Mouse (Mus musculus): Measurements from ENCODE around the gene Hpdl. TPM values are rescaled to one million over a fixed set of nuclear protein-coding genes. Genes with fewer than 3 reads are reported as not detected.
"Not testable (repeated sequence)": the region's sequence is repeated elsewhere in the genome, so short reads cannot be mapped to it uniquely, and the experiment has no call there.

The Hpdl gene
- polyA plus RNA-seq (2015; fragmentation: Nextera tagmentation; extraction: Ambion mirVana) = 0.59 and 0.82 TPM in 2 replicates

DNA sequence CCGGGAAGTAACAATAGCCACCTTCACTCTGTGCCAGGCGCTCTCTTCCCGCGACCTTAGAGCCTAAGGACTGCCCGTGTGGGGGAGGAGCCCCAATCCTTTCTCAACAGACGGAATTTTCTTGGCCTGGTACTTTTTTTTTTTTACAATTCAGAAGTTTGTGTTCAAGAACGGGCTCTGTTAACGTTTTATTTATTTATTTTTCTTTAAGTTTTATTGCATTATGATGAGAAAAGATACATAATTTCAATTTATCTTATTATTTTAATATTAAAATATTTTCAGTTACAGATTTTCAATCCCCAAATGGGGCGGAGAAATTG lies at the start of gene Hpdl:
TSS of gene Hpdl (minus strand) at position 14 of the 323 bp plus-strand sequence.
- no peak for ATAC-seq
- peaks cover 20% of the 10 kb centered on the region for H3K4me1 ChIP-seq (ENCODE audit: control insufficient read depth, insufficient read depth, low read length)

DNA sequence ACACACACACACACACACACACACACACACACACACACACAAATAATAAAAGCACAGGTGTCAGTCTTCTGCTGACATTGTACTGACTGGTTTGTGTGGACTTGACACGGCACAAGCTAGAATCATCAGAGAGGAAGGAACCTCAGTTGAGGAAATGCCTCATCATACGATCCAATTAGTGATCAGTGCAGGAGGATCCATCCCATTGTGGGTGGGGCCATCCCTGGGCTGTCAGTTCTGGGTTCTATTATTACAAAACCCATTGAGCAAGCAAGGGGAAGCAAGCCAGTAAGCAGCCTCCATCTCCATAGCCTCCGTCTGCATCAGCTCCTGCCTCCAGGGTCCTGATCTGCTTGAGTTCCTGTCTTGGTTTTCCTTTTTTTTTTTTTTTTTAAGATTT lies 48.4 kb upstream of the Hpdl start:
- Histone ChIP-seq H3K4me3 (ENCODE audit: low read depth, low read length) (no peak overlapping the region), H3K27me3 (ENCODE audit: control insufficient read depth, insufficient read depth, low read depth, low read length) (no peaks in the 10 kb centered on the region), H3K9me3 (replicated peaks; ENCODE audit: control insufficient read depth, low read length, poor library complexity, severe bottlenecking) (no peaks in the 10 kb centered on the region), H3K4me2 (ENCODE audit: low read length) (no peak overlapping the region), H3K36me3 (ENCODE audit: control insufficient read depth, insufficient read depth, low read length) (no peaks in the 10 kb centered on the region), H3K27ac (ENCODE audit: low read length) (no peak overlapping the region), H3K4me1 (ENCODE audit: control insufficient read depth, insufficient read depth, low read length) (no peaks in the 10 kb centered on the region), H3K9ac (ENCODE audit: low read depth, low read length) (no peak overlapping the region)
- ATAC-seq = no peak
- 77% methylated on average over 3 of the region's 3 CpGs for WGBS

More for the DNA sequence above, at the start of gene Hpdl:
- H3K9me3 ChIP-seq (replicated peaks; ENCODE audit: control insufficient read depth, low read length, poor library complexity, severe bottlenecking) = no peaks in the 10 kb centered on the region
- whole genome bisulfite sequencing = 11% methylated on average over 9 of the region's 9 CpGs
- H3K4me2 ChIP-seq (ENCODE audit: low read length) = peak within 1 kb of the TSS; percentile 87
- no peak within 1 kb of the TSS for H3K27ac ChIP-seq (ENCODE audit: low read length)
- H3K27me3 ChIP-seq (ENCODE audit: control insufficient read depth, insufficient read depth, low read depth, low read length) = peaks cover 22% of the 10 kb centered on the region
- H3K9ac ChIP-seq (ENCODE audit: low read depth, low read length) = peak within 1 kb of the TSS; percentile 58
- H3K36me3 ChIP-seq (ENCODE audit: control insufficient read depth, insufficient read depth, low read length) = no peaks in the 10 kb centered on the region
- H3K4me3 ChIP-seq (ENCODE audit: low read depth, low read length) = peak within 1 kb of the TSS; percentile 44

DNA sequence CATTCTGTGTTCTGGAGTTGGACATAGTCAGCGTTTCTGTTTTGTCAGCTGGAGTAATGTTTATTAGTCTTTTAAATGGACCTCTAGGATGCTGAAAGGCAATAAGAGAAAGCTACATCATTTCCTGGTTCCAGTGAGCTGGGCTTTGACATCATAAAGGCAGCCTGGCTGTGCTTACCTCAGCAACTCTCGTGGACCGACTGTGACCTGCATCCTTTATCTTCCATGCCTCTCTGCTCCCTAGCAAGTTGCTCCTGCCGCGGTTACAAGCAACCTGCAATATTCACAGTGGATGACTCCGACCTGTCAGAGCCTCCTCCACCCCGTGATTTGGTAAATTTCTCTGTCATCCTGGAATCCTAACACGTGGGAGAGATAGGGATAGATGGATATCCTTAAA lies 40.5 kb upstream of the Hpdl start:
- no peak overlapping the region for H3K27ac ChIP-seq (ENCODE audit: low read length)
- H3K36me3 ChIP-seq (ENCODE audit: control insufficient read depth, insufficient read depth, low read length) = no peaks in the 10 kb centered on the region
- H3K9me3 ChIP-seq (replicated peaks; ENCODE audit: control insufficient read depth, low read length, poor library complexity, severe bottlenecking) = no peaks in the 10 kb centered on the region
- ATAC-seq = no peak
- no peak overlapping the region for H3K4me2 ChIP-seq (ENCODE audit: low read length)
- 75% methylated on average over 8 of the region's 8 CpGs for WGBS
- H3K4me3 ChIP-seq (ENCODE audit: low read depth, low read length) = no peak overlapping the region
- no peaks in the 10 kb centered on the region for H3K27me3 ChIP-seq (ENCODE audit: control insufficient read depth, insufficient read depth, low read depth, low read length)
- no peak overlapping the region for H3K9ac ChIP-seq (ENCODE audit: low read depth, low read length)
- H3K4me1 ChIP-seq (ENCODE audit: control insufficient read depth, insufficient read depth, low read length) = no peaks in the 10 kb centered on the region

DNA sequence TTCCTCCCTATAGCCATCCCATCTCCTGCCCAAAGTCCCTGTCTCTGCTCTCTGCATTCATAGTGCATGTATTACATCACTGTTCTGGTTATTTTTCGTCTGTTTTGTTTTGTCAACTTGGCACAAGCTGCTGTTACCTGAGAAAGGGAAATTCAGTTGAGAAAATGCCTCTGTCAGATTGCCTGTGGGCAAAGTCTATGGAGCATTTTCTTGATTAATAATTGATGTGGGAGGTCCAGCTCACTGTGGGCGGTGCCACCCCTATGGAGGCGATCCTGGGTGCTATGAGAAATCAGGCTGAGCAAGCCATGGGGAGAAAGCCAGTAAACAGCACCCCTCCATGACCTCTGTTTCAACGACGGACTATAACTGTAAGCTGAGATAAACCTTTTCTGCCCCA lies 38.2 kb upstream of the Hpdl start:
- no peak for ATAC-seq
- WGBS = 80% methylated on average over 5 of the region's 5 CpGs
- no peaks in the 10 kb centered on the region for H3K4me1 ChIP-seq (ENCODE audit: control insufficient read depth, insufficient read depth, low read length)
- H3K9me3 ChIP-seq (replicated peaks; ENCODE audit: control insufficient read depth, low read length, poor library complexity, severe bottlenecking) = no peaks in the 10 kb centered on the region
- H3K4me3 ChIP-seq (ENCODE audit: low read depth, low read length) = no peak overlapping the region
- no peaks in the 10 kb centered on the region for H3K36me3 ChIP-seq (ENCODE audit: control insufficient read depth, insufficient read depth, low read length)
- H3K4me2 ChIP-seq (ENCODE audit: low read length) = no peak overlapping the region
- no peak overlapping the region for H3K9ac ChIP-seq (ENCODE audit: low read depth, low read length)
- no peak overlapping the region for H3K27ac ChIP-seq (ENCODE audit: low read length)
- H3K27me3 ChIP-seq (ENCODE audit: control insufficient read depth, insufficient read depth, low read depth, low read length) = no peaks in the 10 kb centered on the region

DNA sequence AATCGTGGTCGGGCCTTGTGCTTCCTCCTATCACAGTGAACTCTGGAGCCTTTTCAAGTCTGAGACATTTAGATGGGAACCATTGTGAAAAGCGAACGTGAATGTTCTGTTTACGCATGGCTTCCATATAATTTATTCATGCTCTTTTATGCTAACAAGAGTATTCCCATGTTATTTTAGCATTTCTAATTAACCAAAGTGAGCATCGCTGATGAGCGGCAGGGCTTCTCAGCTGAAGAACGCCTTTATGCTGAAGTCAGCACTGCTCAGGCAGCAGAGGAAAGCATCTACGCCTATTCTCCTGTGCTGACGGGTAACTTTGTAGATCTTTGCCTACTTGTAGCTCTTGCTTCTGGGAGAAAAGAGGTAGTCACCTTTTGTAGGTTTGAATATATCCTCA lies 35.7 kb upstream of the Hpdl start:
- Histone ChIP-seq H3K4me1 (ENCODE audit: control insufficient read depth, insufficient read depth, low read length) (no peaks in the 10 kb centered on the region), H3K4me2 (ENCODE audit: low read length) (no peak overlapping the region), H3K9me3 (replicated peaks; ENCODE audit: control insufficient read depth, low read length, poor library complexity, severe bottlenecking) (no peaks in the 10 kb centered on the region), H3K27ac (ENCODE audit: low read length) (no peak overlapping the region), H3K27me3 (ENCODE audit: control insufficient read depth, insufficient read depth, low read depth, low read length) (no peaks in the 10 kb centered on the region), H3K36me3 (ENCODE audit: control insufficient read depth, insufficient read depth, low read length) (no peaks in the 10 kb centered on the region), H3K9ac (ENCODE audit: low read depth, low read length) (no peak overlapping the region), H3K4me3 (ENCODE audit: low read depth, low read length) (no peak overlapping the region)
- ATAC-seq = 0 out of 2 replicates have a peak, but pooled peaks have one; percentile 51
- 52% methylated on average over 10 of the region's 10 CpGs for WGBS

DNA sequence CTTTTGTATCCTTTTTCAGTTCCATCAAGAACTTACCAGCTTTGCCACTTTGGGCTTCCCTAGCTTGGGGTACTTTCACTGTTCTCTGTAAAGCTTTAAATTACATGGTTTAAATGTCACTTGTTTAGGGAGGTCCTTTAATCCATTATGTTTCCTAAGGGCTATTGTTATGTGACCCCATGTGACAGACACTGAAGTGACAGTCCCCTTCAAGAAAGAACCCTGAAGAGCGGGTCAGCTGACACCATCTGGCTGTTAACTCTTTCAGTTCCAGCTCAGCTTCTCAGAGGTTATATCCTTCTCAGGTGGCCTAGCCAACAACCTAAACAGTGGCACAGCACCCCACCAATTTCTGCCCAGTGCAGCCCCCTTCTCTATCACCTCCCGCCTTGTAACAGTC lies 32.8 kb upstream of the Hpdl start:
- 21% methylated on average over 2 of the region's 2 CpGs for WGBS
- no peak overlapping the region for H3K27ac ChIP-seq (ENCODE audit: low read length)
- no peaks in the 10 kb centered on the region for H3K4me1 ChIP-seq (ENCODE audit: control insufficient read depth, insufficient read depth, low read length)
- no peak overlapping the region for H3K9ac ChIP-seq (ENCODE audit: low read depth, low read length)
- no peak overlapping the region for H3K4me2 ChIP-seq (ENCODE audit: low read length)
- H3K27me3 ChIP-seq (ENCODE audit: control insufficient read depth, insufficient read depth, low read depth, low read length) = no peaks in the 10 kb centered on the region
- ATAC-seq = no peak
- no peak overlapping the region for H3K4me3 ChIP-seq (ENCODE audit: low read depth, low read length)
- no peaks in the 10 kb centered on the region for H3K9me3 ChIP-seq (replicated peaks; ENCODE audit: control insufficient read depth, low read length, poor library complexity, severe bottlenecking)
- no peaks in the 10 kb centered on the region for H3K36me3 ChIP-seq (ENCODE audit: control insufficient read depth, insufficient read depth, low read length)

DNA sequence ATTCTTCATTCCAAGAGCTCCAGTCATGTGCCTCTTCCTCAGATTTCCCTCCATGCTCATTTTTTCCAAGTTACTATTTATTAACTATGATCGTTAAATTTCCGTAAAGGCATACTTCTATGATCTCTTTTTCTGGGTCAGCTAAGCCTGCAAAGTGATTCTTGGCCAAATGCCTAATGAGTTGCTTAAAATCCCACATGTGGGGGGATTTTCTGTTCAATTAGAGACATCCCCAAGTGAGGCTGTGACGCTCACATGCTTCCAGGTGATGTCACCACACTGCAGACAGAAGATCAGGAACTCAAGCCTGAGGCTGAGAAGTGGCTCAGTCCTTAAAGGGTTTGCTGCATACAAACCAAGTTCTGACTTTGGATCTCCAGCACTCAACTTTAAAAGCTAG lies 28.4 kb upstream of the Hpdl start:
- Histone ChIP-seq H3K4me1 (ENCODE audit: control insufficient read depth, insufficient read depth, low read length) (no peaks in the 10 kb centered on the region), H3K4me3 (ENCODE audit: low read depth, low read length) (no peak overlapping the region), H3K9ac (ENCODE audit: low read depth, low read length) (no peak overlapping the region), H3K9me3 (replicated peaks; ENCODE audit: control insufficient read depth, low read length, poor library complexity, severe bottlenecking) (no peaks in the 10 kb centered on the region), H3K27me3 (ENCODE audit: control insufficient read depth, insufficient read depth, low read depth, low read length) (no peaks in the 10 kb centered on the region), H3K4me2 (ENCODE audit: low read length) (no peak overlapping the region), H3K36me3 (ENCODE audit: control insufficient read depth, insufficient read depth, low read length) (no peaks in the 10 kb centered on the region), H3K27ac (ENCODE audit: low read length) (no peak overlapping the region)
- 64% methylated on average over 3 of the region's 3 CpGs for WGBS
- ATAC-seq = no peak

DNA sequence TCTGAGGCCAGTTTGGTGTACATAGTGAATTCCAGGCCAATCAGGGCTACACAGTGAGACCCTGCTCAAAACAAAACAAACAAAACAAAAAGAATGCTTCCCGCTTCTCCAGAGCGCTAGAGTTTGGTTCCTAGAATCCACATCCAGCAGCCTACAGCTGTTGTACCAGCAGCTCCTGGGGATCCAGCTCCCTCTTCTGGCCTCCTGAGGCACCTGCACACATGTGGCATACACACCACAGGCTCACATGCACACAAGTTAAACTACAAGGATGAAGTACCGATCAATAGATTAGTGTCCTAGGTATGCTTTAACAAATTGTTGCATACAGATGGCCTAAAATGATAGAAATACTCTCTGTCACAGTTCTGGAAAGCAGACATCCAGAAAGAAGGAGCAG lies 22.8 kb upstream of the Hpdl start:
- Histone ChIP-seq H3K4me2 (ENCODE audit: low read length) (no peak overlapping the region), H3K36me3 (ENCODE audit: control insufficient read depth, insufficient read depth, low read length) (no peaks in the 10 kb centered on the region), H3K27me3 (ENCODE audit: control insufficient read depth, insufficient read depth, low read depth, low read length) (no peaks in the 10 kb centered on the region), H3K4me1 (ENCODE audit: control insufficient read depth, insufficient read depth, low read length) (no peaks in the 10 kb centered on the region), H3K4me3 (ENCODE audit: low read depth, low read length) (no peak overlapping the region), H3K27ac (ENCODE audit: low read length) (no peak overlapping the region), H3K9me3 (replicated peaks; ENCODE audit: control insufficient read depth, low read length, poor library complexity, severe bottlenecking) (no peaks in the 10 kb centered on the region), H3K9ac (ENCODE audit: low read depth, low read length) (no peak overlapping the region)
- no peak for ATAC-seq
- 92% methylated on average over 3 of the region's 3 CpGs for WGBS

DNA sequence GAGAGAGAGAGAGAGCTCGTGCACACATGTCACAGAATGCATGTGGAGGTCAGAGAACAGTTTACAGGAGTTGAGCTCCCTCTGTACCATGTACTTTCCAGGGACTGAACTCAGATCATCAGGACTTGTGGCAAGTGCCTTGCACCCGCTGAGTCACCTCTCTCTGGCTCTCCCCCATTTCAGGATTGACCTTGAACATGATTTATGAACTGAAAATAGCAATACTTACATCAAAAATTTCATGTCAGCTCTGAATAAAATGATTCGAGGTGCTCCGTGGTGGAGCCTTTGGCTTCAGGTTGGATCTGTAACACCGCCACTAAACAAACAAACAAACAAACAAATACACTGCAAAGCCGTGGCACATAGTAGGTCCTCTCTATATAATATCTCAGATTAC lies 19.3 kb upstream of the Hpdl start:
- H3K27ac ChIP-seq (ENCODE audit: low read length) = no peak overlapping the region
- H3K9me3 ChIP-seq (replicated peaks; ENCODE audit: control insufficient read depth, low read length, poor library complexity, severe bottlenecking) = no peaks in the 10 kb centered on the region
- WGBS = 80% methylated on average over 6 of the region's 6 CpGs
- no peak overlapping the region for H3K4me2 ChIP-seq (ENCODE audit: low read length)
- H3K9ac ChIP-seq (ENCODE audit: low read depth, low read length) = no peak overlapping the region
- no peak for ATAC-seq
- no peaks in the 10 kb centered on the region for H3K4me1 ChIP-seq (ENCODE audit: control insufficient read depth, insufficient read depth, low read length)
- no peaks in the 10 kb centered on the region for H3K36me3 ChIP-seq (ENCODE audit: control insufficient read depth, insufficient read depth, low read length)
- H3K27me3 ChIP-seq (ENCODE audit: control insufficient read depth, insufficient read depth, low read depth, low read length) = no peaks in the 10 kb centered on the region
- H3K4me3 ChIP-seq (ENCODE audit: low read depth, low read length) = no peak overlapping the region

DNA sequence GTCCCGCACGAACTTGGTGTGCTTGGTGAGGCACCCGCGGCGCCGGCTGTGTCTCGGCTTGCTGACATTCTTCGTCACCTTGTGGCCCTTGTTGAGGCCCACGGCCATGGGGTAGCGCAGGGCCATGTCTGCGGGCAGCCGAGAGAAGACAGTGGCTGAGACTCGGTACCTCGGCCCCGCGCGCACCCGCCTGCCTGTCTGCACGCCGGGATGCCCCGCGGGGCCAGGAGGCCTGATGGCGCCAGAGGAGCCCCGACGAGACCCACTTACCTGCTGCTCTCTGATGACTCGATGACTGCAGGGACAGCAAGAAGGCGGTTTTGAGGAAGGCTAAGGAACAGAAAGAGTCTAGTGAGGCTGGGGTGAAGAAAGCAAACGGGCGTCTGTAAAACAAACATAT lies 18.6 kb upstream of the Hpdl start:
- H3K9ac ChIP-seq (ENCODE audit: low read depth, low read length); H3K36me3 ChIP-seq (ENCODE audit: control insufficient read depth, insufficient read depth, low read length); H3K27ac ChIP-seq (ENCODE audit: low read length); H3K27me3 ChIP-seq (ENCODE audit: control insufficient read depth, insufficient read depth, low read depth, low read length); ATAC-seq; H3K4me3 ChIP-seq (ENCODE audit: low read depth, low read length); H3K4me1 ChIP-seq (ENCODE audit: control insufficient read depth, insufficient read depth, low read length); H3K4me2 ChIP-seq (ENCODE audit: low read length); H3K9me3 ChIP-seq (replicated peaks; ENCODE audit: control insufficient read depth, low read length, poor library complexity, severe bottlenecking): not testable (repeated sequence)
- WGBS = 36% methylated on average over 17 of the region's 29 CpGs

Data from midbrain, embryonic 16.5 days (tissue).